Mouse (Mus musculus) mouse trophoblast stem cell (cell line): ENCODE measurements around the gene Eif4e3.

Experiments used
- in situ Hi-C, 2 experiments: fragments of 300-500 bp; cut with MseI, MboI; formaldehyde crosslinking; loops; 2 replicates in 1 of 2; 3 replicates in 1 of 2; pipeline ENCODE4 v1.15.1; 2025

The Eif4e3 gene

GRCm38 (mm10) chr6:99666318-99667171 is at the start of gene Eif4e3, which contains the start of gene Gm20696:
Gene Eif4e3, minus strand, starts transcription at chr6:99666771.
Gene Gm20696, minus strand, starts transcription at chr6:99666797.
- in situ Hi-C loops = no loop called here

GRCm38 (mm10) chr6:99715913-99716312 is 49.3 kb upstream of the Eif4e3 start:
- in situ Hi-C loops = no loop called here

- in situ Hi-C loops = no loop called here
Observed at GRCm38 (mm10) chr6:99715191-99715590, 48.6 kb upstream of the Eif4e3 start.

GRCm38 (mm10) chr6:99713256-99713655 is 46.7 kb upstream of the Eif4e3 start:
- in situ Hi-C loops = no loop called here

- in situ Hi-C loops = no loop called here
Observed at GRCm38 (mm10) chr6:99711576-99712101, 45.1 kb upstream of the Eif4e3 start.

- in situ Hi-C loops = no loop called here
Observed at GRCm38 (mm10) chr6:99700484-99700883, 33.9 kb upstream of the Eif4e3 start.

GRCm38 (mm10) chr6:99692916-99693841 is 26.6 kb upstream of the Eif4e3 start:
- in situ Hi-C loops = no loop called here

GRCm38 (mm10) chr6:99692206-99692915 is 25.8 kb upstream of the Eif4e3 start, which contains the start of gene Gpr27:
Gene Gpr27, plus strand, starts transcription at chr6:99692679.
- in situ Hi-C loops = no loop called here

GRCm38 (mm10) chr6:99691666-99692205 is 25.2 kb upstream of the Eif4e3 start:
- in situ Hi-C loops = no loop called here

- in situ Hi-C loops = loop anchor here in 1 of 2 experiments (10.0 kb wide), 1 partner anchor 96 kb away; no protein-coding TSS in a partner anchor
Observed at GRCm38 (mm10) chr6:99688513-99688912, 21.9 kb upstream of the Eif4e3 start.

GRCm38 (mm10) chr6:99684899-99685298 is 18.3 kb upstream of the Eif4e3 start:
- in situ Hi-C loops = loop anchor here in 1 of 2 experiments (10.0 kb wide), 1 partner anchor 100 kb away; no protein-coding TSS in a partner anchor

GRCm38 (mm10) chr6:99683974-99684373 is 17.4 kb upstream of the Eif4e3 start:
- in situ Hi-C loops = loop anchor here in 1 of 2 experiments (10.0 kb wide), 1 partner anchor 101 kb away; no protein-coding TSS in a partner anchor

- in situ Hi-C loops = no loop called here
Observed at GRCm38 (mm10) chr6:99678108-99678507, 11.5 kb upstream of the Eif4e3 start.

GRCm38 (mm10) chr6:99677325-99677724 is 10.8 kb upstream of the Eif4e3 start:
- in situ Hi-C loops = no loop called here

GRCm38 (mm10) chr6:99674482-99674881 is 7.9 kb upstream of the Eif4e3 start:
- in situ Hi-C loops = no loop called here

GRCm38 (mm10) chr6:99671768-99672167 is 5.2 kb upstream of the Eif4e3 start:
- in situ Hi-C loops = no loop called here

GRCm38 (mm10) chr6:99670481-99671119 is 4.0 kb upstream of the Eif4e3 start:
- in situ Hi-C loops = no loop called here

GRCm38 (mm10) chr6:99669481-99670325 is 3.1 kb upstream of the Eif4e3 start:
- in situ Hi-C loops = no loop called here

GRCm38 (mm10) chr6:99667290-99667689 is 719 bp upstream of the Eif4e3 start:
- in situ Hi-C loops = no loop called here
